Mouse (Mus musculus) hindbrain, embryonic 10.5 days (tissue): ENCODE results near the gene Pdgfd. TPM values are rescaled to one million over a fixed set of nuclear protein-coding genes. Genes with fewer than 3 reads are reported as not detected.

Experiments
- DNase-seq: peaks from one replicate; pipeline ENCODE4 v3.0.0-alpha.2; 2017; ENCODE audit warnings: low spot score
- H3K27ac ChIP-seq: fragments of 300-500 bp; sonication (generic); 2 replicates; pipeline ENCODE4 v1.5.1; 2016; ENCODE audit warnings: mild to moderate bottlenecking, moderate library complexity
- H3K27me3 ChIP-seq: fragments of 300-500 bp; sonication (generic); 2 replicates; pipeline ENCODE4 v1.6.1; 2016; ENCODE audit warnings: mild to moderate bottlenecking; ENCODE audit not compliant: poor library complexity, insufficient read depth, severe bottlenecking
- H3K36me3 ChIP-seq: fragments of 300-500 bp; sonication (generic); 2 replicates; pipeline ENCODE4 v1.6.1; 2016; ENCODE audit warnings: mild to moderate bottlenecking, moderate library complexity
- H3K4me1 ChIP-seq: fragments of 300-500 bp; sonication (generic); replicated peaks from 2 replicates; pipeline ENCODE4 v1.6.1; 2016; ENCODE audit warnings: mild to moderate bottlenecking
- H3K4me3 ChIP-seq: fragments of 300-500 bp; sonication (generic); 2 replicates; pipeline ENCODE4 v1.5.1; 2016; ENCODE audit warnings: mild to moderate bottlenecking, moderate library complexity
- H3K9me3 ChIP-seq: fragments of 300-500 bp; sonication (generic); 2 replicates; pipeline ENCODE4 v1.6.1; 2016; ENCODE audit warnings: mild to moderate bottlenecking, moderate library complexity
- WGBS: fragments of 180-500 bp; shearing (Covaris S2); methylation state at CpG from one replicate; pipeline ENCODE4 v1.1.7; 2016; 5-methylcytosine and 5-hydroxymethylcytosine counted together
- polyA plus RNA-seq: library from polyadenylated mRNA; unstranded; fragments of >200 nt; fragmentation: Nextera tagmentation; extraction: Ambion mirVana; gene quantifications from 2 replicates; pipeline ENCODE4 v1.2.1, GENCODE M21; 2016

Gene Pdgfd
- polyA plus RNA-seq, 1 experiment from 2014 or later, result 4.0 TPM

DNA sequence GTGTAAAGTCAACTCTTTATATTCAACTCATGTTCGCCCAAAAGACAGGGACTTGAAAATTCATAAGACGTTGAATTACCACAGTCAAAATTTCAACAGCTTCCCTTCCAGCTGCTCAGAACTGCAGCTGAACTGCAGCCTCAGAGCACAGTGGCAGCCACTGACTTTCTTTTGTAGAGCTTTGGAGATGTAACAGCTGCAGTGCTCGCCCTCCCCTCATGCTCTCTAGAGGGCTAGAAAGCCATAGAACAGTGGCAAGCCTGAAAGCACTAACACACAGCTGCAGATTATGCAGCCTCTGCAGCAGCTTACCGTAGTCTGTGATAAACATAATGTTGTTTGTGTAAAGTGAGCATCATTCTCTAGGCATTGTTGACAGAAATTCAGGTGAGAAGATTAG, 239.6 kb downstream of the Pdgfd start:
- WGBS, result 59% methylated on average over 4 of the region's 4 CpGs
- H3K27me3 ChIP-seq, result no peaks in the 10 kb centered on the region
- H3K36me3 ChIP-seq, result no peaks in the 10 kb centered on the region
- H3K27ac ChIP-seq, result no peak overlapping the region
- H3K9me3 ChIP-seq, result no peaks in the 10 kb centered on the region
- H3K4me3 ChIP-seq, result no peak overlapping the region
- no peak for DNase-seq
- H3K4me1 ChIP-seq, result no peaks in the 10 kb centered on the region

DNA sequence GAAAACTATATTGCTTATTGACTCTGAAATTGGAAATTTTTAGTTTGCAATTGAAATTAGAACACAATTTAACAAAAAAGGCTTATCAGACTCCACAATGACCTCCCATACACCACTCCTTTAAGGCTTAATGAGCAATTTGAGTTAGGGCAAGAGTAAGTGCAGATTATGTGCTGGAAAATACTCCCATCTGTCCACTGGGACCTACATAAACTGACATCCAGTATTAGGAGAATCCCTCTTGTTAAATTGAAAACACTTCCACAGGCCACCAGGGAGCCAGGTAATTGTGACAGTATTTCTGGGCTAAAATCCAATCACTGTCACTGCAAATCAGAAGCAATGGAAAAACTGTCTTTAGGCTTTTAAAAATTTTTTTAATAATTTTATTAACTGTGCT, 256.2 kb downstream of the Pdgfd start:
- no peak for DNase-seq
- Histone ChIP-seq H3K27me3 (no peaks in the 10 kb centered on the region), H3K27ac (no peak overlapping the region), H3K36me3 (no peaks in the 10 kb centered on the region), H3K9me3 (no peaks in the 10 kb centered on the region), H3K4me1 (no peaks in the 10 kb centered on the region), H3K4me3 (no peak overlapping the region)

Other genes starting within 250 kb of the Pdgfd start
- 0.03 TPM in 1 of 2 replicates, not detected in the other for gene Ddi1, start 101.3 kb downstream of the Pdgfd start, polyA plus RNA-seq